In genomic region chr4:129144401-129145367, GRCm38 (mm10) we compare ENCODE assay signal across 9 mouse cellular contexts. TPM values are rescaled to one million over a fixed set of nuclear protein-coding genes. Genes with fewer than 3 reads are reported as not detected.
DNase-seq lines count a peak whose midpoint lies in the region; ATAC-seq lines count a peak whose summit lies in the region.
"Had no signal": no experiment of that assay in that cellular context is flagged by ENCODE, and none has a peak within 500 bp of the region (broad histone marks: within the 10 kb centered on the region; RNA-seq: fewer than 3 reads in every experiment).

No protein-coding gene starts in this region.

- peak overlapping the region; percentile 23; the same call in 1 of the 2 replicates for H3K27ac ChIP-seq in midbrain, embryonic 10.5 days (replicated peaks)

- no peaks in the 10 kb centered on the region for H3K9me3 ChIP-seq in midbrain, embryonic 10.5 days (replicated peaks)

- 0 out of 2 replicates have a peak, but pooled peaks cover 4% of the 10 kb centered on the region for H3K27me3 ChIP-seq in midbrain, embryonic 10.5 days (ENCODE audit: low read depth, poor library complexity, severe bottlenecking)
- H3K27me3 ChIP-seq: Patski had no signal

- 74% methylated on average over 16 of the region's 16 CpGs for WGBS in midbrain, embryonic 10.5 days

- peak; percentile 57 for DNase-seq in testis, postnatal 10 days (ENCODE audit: low spot score)
- DNase-seq in testis, postnatal 14 days (ENCODE audit: low spot score), result no peak
- peak; percentile 86 to 96 for DNase-seq in frontal cortex, postnatal 36 days (ENCODE audit: low spot score in 2 of 2)
- DNase-seq in midbrain, embryonic 10.5 days (ENCODE audit: low spot score), result no peak
- DNase-seq in kidney, adult 8-10 months, result no peak
- no peak for DNase-seq in embryo, embryonic 9.5 days (ENCODE audit: extremely low spot score)
- no peak for DNase-seq in natural killer cell, adult 2 months (ENCODE audit: low spot score in 2 of 2)

- no peak overlapping the region for H3K4me3 ChIP-seq in midbrain, embryonic 10.5 days

- no peak for ATAC-seq in monocyte, adult 5-6 weeks (replicated peaks; ENCODE audit: insufficient number of reproducible peaks, low FRiP score, low TSS enrichment, poor library complexity, severe bottlenecking)
- ATAC-seq: Patski had no signal

- H3K36me3 ChIP-seq in midbrain, embryonic 10.5 days, result peaks cover 28% of the 10 kb centered on the region

- H3K4me1 ChIP-seq in midbrain, embryonic 10.5 days, result peaks cover 11% of the 10 kb centered on the region

RNA-seq across cellular contexts. Expression of gene Fndc5, which starts 7.9 kb away (rescaled TPM):
- polyA plus RNA-seq in midbrain, embryonic 10.5 days (2016; fragmentation: Nextera tagmentation; extraction: Ambion mirVana), result 0.50 and 0.78 TPM in 2 replicates
- total RNA-seq in monocyte, adult 5-6 weeks (2017), result 0.32 TPM in 1 of 3 replicates, not detected in the others
- polyA plus RNA-seq: Patski had no signal

RNA-seq across cellular contexts. Expression of gene Hpca, which starts 22.8 kb away (rescaled TPM):
- polyA plus RNA-seq in midbrain, embryonic 10.5 days (2016; fragmentation: Nextera tagmentation; extraction: Ambion mirVana), result 1.4 and 2.4 TPM in 2 replicates
- total RNA-seq in monocyte, adult 5-6 weeks (2017), result not detected in 3 replicates
- polyA plus RNA-seq: Patski had no signal

RNA-seq across cellular contexts. Expression of gene Tmem54, which starts 39.3 kb away (rescaled TPM):
- polyA plus RNA-seq in midbrain, embryonic 10.5 days (2016; fragmentation: Nextera tagmentation; extraction: Ambion mirVana), result 1.0 and 2.1 TPM in 2 replicates
- total RNA-seq in monocyte, adult 5-6 weeks (2017), result not detected in 3 replicates
- polyA plus RNA-seq: Patski had no signal

RNA-seq across cellular contexts. Expression of gene S100pbp, which starts 44.8 kb away (rescaled TPM):
- polyA plus RNA-seq in midbrain, embryonic 10.5 days (2016; fragmentation: Nextera tagmentation; extraction: Ambion mirVana), result 28.2 and 28.8 TPM in 2 replicates
- total RNA-seq in monocyte, adult 5-6 weeks (2017), result 24.0 to 32.0 TPM (median 30.6 TPM) in 3 replicates

RNA-seq across cellular contexts. Expression of gene Yars, which starts 44.9 kb away (rescaled TPM):
- polyA plus RNA-seq in midbrain, embryonic 10.5 days (2016; fragmentation: Nextera tagmentation; extraction: Ambion mirVana), result 107 and 111 TPM in 2 replicates
- 30.1 to 41.8 TPM (median 33.8 TPM) in 3 replicates for total RNA-seq in monocyte, adult 5-6 weeks (2017)

Comparison
In these comparisons a context has a peak if more than half of its experiments do, and no peak if none do; other contexts are left out.
1. DNase-seq: peak in testis, postnatal 10 days (single experiment) and frontal cortex, postnatal 36 days (2 of 2); none in testis, postnatal 14 days (single experiment), midbrain, embryonic 10.5 days (single experiment), kidney, adult 8-10 months (0 of 2), embryo, embryonic 9.5 days (single experiment) and natural killer cell, adult 2 months (0 of 2).